Mouse (Mus musculus) forebrain, embryonic 11.5 days (tissue): ENCODE measurements around the gene Amh. TPM values are rescaled to one million over a fixed set of nuclear protein-coding genes. Genes with fewer than 3 reads are reported as not detected.

ENCODE experiments used
- ATAC-seq: fragments of 200-750 bp; cut with Nextera tagmentation; replicated peaks from 2 replicates; pipeline ENCODE4 v1.8.0; 2017; ENCODE audit warnings: moderate TSS enrichment; ENCODE audit not compliant: low FRiP score
- DNase-seq: peaks from one replicate; pipeline ENCODE4 v3.0.0-alpha.2; 2017; ENCODE audit warnings: low spot score
- H3K27ac ChIP-seq: fragments of 300-500 bp; sonication (generic); 2 replicates; pipeline ENCODE4 v1.5.1; 2014; ENCODE audit warnings: low read depth, low read length
- H3K27me3 ChIP-seq: fragments of 300-500 bp; sonication (generic); 2 replicates; pipeline ENCODE4 v1.6.1; 2014; ENCODE audit warnings: mild to moderate bottlenecking, low read length, mixed read lengths; ENCODE audit not compliant: control insufficient read depth, insufficient read depth
- H3K36me3 ChIP-seq: fragments of 300-500 bp; sonication (generic); 2 replicates; pipeline ENCODE4 v1.6.1; 2014; ENCODE audit warnings: mild to moderate bottlenecking, low read length, moderate library complexity, mixed read lengths; ENCODE audit not compliant: control insufficient read depth, insufficient read depth
- H3K4me1 ChIP-seq: fragments of 300-500 bp; sonication (generic); replicated peaks from 2 replicates; pipeline ENCODE4 v1.6.1; 2014; ENCODE audit warnings: low read length, mixed read lengths; ENCODE audit not compliant: control insufficient read depth, insufficient read depth
- H3K4me2 ChIP-seq: fragments of 300-500 bp; sonication (generic); 2 replicates; pipeline ENCODE4 v1.6.1; 2014; ENCODE audit warnings: low read depth, mild to moderate bottlenecking, low read length, moderate library complexity, mixed read lengths; ENCODE audit not compliant: severe bottlenecking
- H3K4me3 ChIP-seq: fragments of 300-500 bp; sonication (generic); 2 replicates; pipeline ENCODE4 v1.5.1; 2014; ENCODE audit warnings: low read depth, low read length
- H3K9ac ChIP-seq: fragments of 300-500 bp; sonication (generic); 2 replicates; pipeline ENCODE4 v1.6.1; 2014; ENCODE audit warnings: low read length
- H3K9me3 ChIP-seq: fragments of 300-500 bp; sonication (generic); 2 replicates; pipeline ENCODE4 v1.6.1; 2016; ENCODE audit warnings: low read length, mixed read lengths; ENCODE audit not compliant: control insufficient read depth
- WGBS: fragments of 180-500 bp; shearing (Covaris S2); extraction: QIAGEN DNeasy Blood & Tissue Kit; methylation state at CpG from one replicate; pipeline ENCODE4 v1.1.7; 2014; 5-methylcytosine and 5-hydroxymethylcytosine counted together
- polyA plus RNA-seq: library from polyadenylated mRNA; unstranded; fragments of >200 nt; fragmentation: Nextera tagmentation; extraction: Ambion mirVana; gene quantifications from 2 replicates; pipeline ENCODE4 v1.2.1, GENCODE M21; 2014

Gene Amh
- polyA plus RNA-seq, 1 experiment from 2014 or later = 0.15 TPM

DNA sequence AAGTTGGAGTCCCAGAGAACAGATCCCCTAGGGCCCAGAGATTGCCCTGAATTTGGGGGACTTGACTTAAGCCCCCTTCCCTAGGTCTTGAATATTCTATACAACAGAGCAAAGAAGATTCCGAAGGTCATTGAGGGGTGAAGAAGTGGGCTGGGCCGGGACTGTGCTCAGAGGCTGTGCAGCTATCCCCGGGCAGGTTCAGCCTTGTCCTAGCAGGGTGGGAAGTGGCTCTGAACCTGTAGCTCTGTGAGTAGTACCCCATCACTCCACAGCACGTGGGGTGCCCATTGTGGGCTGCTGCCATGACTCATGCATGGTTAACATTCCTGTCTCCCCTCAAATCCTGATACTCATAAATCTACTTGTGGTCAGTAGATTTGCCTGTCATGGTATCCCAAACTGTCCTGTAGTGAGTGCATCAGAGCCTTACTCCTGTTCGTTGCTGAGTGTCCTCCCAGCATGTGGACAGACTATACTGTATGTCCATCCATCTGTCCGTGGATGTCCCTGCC is 28.6 kb upstream of the Amh start:
- 94% methylated on average over 6 of the region's 6 CpGs for WGBS
- no peak overlapping the region for H3K27ac ChIP-seq
- no peak for DNase-seq
- no peaks in the 10 kb centered on the region for H3K9me3 ChIP-seq
- no peak overlapping the region for H3K4me2 ChIP-seq
- ATAC-seq = no peak
- H3K9ac ChIP-seq = no peak overlapping the region
- peaks cover 5% of the 10 kb centered on the region; the same call in 1 of the 2 replicates for H3K36me3 ChIP-seq
- no peak overlapping the region for H3K4me3 ChIP-seq
- H3K4me1 ChIP-seq = no peaks in the 10 kb centered on the region
- no peaks in the 10 kb centered on the region; the same call in 1 of the 2 replicates for H3K27me3 ChIP-seq

DNA sequence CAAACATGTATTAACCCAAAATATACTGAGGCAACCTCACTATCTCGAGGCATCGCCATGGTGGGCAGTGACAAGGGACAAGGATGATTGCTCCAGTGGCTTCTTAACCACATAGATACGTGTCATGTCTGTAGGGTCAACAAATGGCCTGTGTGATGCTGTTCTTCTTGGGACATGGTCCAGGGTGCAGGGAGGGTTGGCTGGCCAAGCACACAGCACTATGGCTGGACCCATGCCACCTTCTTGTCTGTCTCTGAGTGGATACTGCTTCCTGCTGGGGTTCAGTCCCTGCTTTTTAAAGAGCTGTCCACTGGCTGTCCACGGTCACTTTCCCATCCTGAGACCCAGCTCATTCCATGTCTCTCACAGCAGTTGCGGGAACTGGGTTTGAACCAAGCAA is 27.9 kb upstream of the Amh start:
- H3K27ac ChIP-seq = no peak overlapping the region
- no peaks in the 10 kb centered on the region for H3K9me3 ChIP-seq
- peaks cover 4% of the 10 kb centered on the region; the same call in 1 of the 2 replicates for H3K36me3 ChIP-seq
- no peaks in the 10 kb centered on the region for H3K4me1 ChIP-seq
- ATAC-seq = no peak
- no peaks in the 10 kb centered on the region; the same call in 1 of the 2 replicates for H3K27me3 ChIP-seq
- WGBS = 97% methylated on average over 5 of the region's 5 CpGs
- H3K4me2 ChIP-seq = no peak overlapping the region
- DNase-seq = no peak
- H3K9ac ChIP-seq = no peak overlapping the region
- no peak overlapping the region for H3K4me3 ChIP-seq

DNA sequence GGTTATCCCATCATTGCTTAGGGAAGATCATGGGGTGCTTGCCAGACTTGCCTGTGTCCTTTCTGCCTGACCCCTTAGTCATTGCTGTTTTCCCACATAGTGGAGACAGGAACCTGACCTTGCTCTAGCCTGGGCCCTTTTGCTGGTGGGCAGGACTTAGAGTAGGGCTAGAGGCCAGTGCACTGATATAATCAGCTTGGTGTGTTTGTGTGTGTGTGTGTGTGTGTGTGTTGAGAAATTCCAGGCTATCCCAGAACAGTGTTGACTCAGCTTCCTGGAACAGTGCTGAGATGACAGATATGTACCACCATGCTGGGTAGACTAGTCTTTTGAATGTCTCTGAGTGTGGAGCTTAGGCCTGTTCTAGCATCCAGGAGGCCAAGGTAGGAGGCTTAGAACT is 25.5 kb upstream of the Amh start:
- Histone ChIP-seq H3K27ac (no peak overlapping the region), H3K4me3 (no peak overlapping the region), H3K27me3 (no peaks in the 10 kb centered on the region; the same call in 1 of the 2 replicates), H3K9ac (no peak overlapping the region), H3K4me1 (no peaks in the 10 kb centered on the region), H3K9me3 (no peaks in the 10 kb centered on the region), H3K36me3 (peaks cover 9% of the 10 kb centered on the region; the same call in 1 of the 2 replicates), H3K4me2 (no peak overlapping the region)
- no peak for ATAC-seq
- no peak for DNase-seq

DNA sequence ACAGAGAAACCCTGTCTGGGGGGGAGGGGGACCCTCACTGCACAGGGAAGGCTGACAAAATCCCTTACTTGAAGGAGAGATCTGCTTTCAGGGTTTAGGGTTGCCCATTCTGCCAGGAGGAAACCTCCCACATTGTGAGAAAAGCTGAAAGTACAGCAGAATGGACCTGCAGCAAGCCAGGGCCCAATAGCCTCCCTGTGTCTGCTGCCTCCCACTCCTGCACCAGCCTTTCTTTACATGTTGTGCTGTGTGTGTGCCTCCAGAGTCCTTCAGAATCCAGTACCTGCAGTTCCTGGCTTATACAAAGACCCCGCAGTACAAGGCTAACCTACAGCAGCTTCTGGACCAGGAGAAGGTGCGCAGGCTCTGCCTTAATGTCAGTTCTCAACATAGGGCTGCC is 20.7 kb upstream of the Amh start:
- Histone ChIP-seq H3K4me1 (no peaks in the 10 kb centered on the region), H3K4me2 (no peak overlapping the region), H3K4me3 (no peak overlapping the region), H3K9me3 (no peaks in the 10 kb centered on the region), H3K27me3 (no peaks in the 10 kb centered on the region), H3K27ac (no peak overlapping the region), H3K36me3 (peaks cover 27% of the 10 kb centered on the region), H3K9ac (no peak overlapping the region)
- ATAC-seq (no peak), DNase-seq (no peak)
- WGBS = 100% methylated on average over 2 of the region's 2 CpGs

DNA sequence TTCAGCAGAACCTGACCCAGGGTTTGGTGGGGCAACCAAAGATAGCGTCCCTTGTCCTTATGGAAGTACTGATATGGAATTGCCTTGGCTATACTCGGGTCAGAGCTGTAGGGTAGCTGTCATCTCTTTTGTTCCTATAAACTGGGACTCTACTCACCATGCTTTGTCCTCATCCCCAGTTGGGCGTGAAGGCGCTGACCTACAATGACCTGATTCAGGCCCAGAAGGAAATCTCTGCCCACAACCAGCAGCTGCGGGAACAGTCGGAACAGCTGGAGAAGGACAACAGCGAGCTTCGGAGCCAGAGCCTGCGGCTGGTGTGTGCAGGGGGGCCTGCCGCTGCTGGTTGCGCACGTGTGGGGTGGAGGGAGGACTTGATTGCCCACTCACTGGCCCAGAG is 20.2 kb upstream of the Amh start:
- ATAC-seq = no peak
- Histone ChIP-seq H3K27ac (no peak overlapping the region), H3K27me3 (no peaks in the 10 kb centered on the region), H3K4me1 (no peaks in the 10 kb centered on the region), H3K36me3 (peaks cover 30% of the 10 kb centered on the region), H3K4me2 (no peak overlapping the region), H3K9ac (no peak overlapping the region), H3K9me3 (no peaks in the 10 kb centered on the region), H3K4me3 (no peak overlapping the region)
- no peak for DNase-seq
- 79% methylated on average over 12 of the region's 12 CpGs for WGBS

DNA sequence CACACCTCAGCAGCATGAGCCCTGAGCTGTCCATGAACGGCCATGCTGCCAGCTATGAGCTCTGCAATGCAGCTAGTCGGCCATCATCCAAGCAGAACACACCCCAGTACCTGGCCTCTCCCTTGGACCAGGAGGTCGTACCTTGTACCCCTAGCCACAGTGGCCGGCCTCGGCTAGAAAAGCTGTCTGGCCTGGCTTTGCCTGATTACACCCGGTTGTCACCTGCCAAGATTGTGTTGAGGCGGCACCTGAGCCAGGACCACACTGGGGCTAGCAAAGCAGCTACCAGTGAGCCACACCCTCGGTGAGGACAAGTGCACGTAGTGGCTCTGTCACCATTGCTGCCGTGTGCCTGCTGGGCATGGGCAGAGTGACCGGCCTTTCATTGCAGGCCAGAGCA is 19.1 kb upstream of the Amh start:
- Histone ChIP-seq H3K27me3 (no peaks in the 10 kb centered on the region), H3K36me3 (peaks cover 36% of the 10 kb centered on the region), H3K4me2 (no peak overlapping the region), H3K9ac (no peak overlapping the region), H3K4me3 (no peak overlapping the region), H3K4me1 (no peaks in the 10 kb centered on the region), H3K9me3 (no peaks in the 10 kb centered on the region), H3K27ac (no peak overlapping the region)
- 92% methylated on average over 11 of the region's 11 CpGs for WGBS
- DNase-seq (no peak), ATAC-seq (no peak)

DNA sequence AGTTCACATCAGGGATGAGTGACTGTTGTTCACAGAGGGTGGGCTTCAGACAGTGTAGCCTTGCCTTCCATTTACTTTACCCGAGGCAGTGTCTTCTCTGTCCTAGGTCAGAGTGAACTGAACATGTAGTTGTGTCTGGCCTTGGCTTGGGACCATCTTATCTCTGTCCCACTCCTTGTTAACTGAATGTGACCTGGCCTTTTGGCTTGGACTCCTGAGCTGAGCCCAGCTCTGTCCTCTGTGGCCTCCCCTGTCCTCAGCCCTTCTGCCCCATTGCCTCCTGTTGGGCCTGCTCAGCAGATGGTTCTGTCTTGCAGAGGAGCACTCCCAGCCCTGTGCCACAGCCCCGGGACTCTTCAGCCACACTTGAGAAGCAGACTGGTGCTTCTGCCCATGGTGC is 17.5 kb upstream of the Amh start:
- DNase-seq (no peak), ATAC-seq (no peak)
- no peak overlapping the region for H3K4me3 ChIP-seq
- WGBS = 74% methylated on average over 2 of the region's 2 CpGs
- no peak overlapping the region for H3K4me2 ChIP-seq
- no peak overlapping the region for H3K27ac ChIP-seq
- H3K9me3 ChIP-seq = no peaks in the 10 kb centered on the region
- peaks cover 47% of the 10 kb centered on the region for H3K36me3 ChIP-seq
- no peak overlapping the region for H3K9ac ChIP-seq
- H3K27me3 ChIP-seq = no peaks in the 10 kb centered on the region
- H3K4me1 ChIP-seq = no peaks in the 10 kb centered on the region

DNA sequence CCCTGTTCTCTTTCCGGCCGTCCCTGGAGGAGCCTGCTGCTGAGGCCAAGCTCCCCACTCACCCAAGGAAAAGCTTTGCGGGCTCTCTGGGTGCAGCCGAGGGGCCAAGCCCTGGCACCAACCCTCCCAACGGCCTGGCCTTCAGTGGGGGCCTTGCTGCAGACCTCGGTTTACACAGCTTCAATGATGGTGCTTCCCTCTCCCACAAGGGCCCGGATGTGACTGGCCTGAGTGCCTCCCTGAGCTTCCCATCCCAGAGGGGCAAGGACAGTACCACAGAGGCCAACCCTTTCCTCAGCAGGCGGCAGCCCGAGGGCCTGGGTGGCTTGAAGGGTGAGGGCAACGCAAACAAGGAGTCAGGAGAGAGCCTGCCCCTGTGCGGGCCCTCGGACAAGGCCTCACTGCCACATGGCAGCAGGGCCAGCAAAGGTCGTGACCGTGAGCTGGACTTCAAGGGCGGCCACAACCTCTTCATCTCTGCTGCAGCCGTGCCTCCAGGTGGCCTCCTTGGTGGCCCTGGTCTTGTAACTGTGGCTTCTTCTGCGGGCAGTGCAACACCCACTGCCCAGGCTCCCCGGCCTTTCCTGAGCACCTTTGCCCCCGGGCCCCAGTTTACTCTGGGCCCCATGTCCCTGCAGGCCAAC is 14.2 kb upstream of the Amh start:
- H3K27ac ChIP-seq = no peak overlapping the region
- H3K9me3 ChIP-seq = no peaks in the 10 kb centered on the region
- H3K4me1 ChIP-seq = no peaks in the 10 kb centered on the region
- no peaks in the 10 kb centered on the region for H3K27me3 ChIP-seq
- peaks cover 39% of the 10 kb centered on the region for H3K36me3 ChIP-seq
- H3K4me3 ChIP-seq = no peak overlapping the region
- H3K4me2 ChIP-seq = no peak overlapping the region
- WGBS = 93% methylated on average over 19 of the region's 19 CpGs
- DNase-seq = no peak
- no peak overlapping the region for H3K9ac ChIP-seq
- no peak for ATAC-seq
